Mouse (Mus musculus): ENCODE results near the gene Tnfrsf21.

DNA sequence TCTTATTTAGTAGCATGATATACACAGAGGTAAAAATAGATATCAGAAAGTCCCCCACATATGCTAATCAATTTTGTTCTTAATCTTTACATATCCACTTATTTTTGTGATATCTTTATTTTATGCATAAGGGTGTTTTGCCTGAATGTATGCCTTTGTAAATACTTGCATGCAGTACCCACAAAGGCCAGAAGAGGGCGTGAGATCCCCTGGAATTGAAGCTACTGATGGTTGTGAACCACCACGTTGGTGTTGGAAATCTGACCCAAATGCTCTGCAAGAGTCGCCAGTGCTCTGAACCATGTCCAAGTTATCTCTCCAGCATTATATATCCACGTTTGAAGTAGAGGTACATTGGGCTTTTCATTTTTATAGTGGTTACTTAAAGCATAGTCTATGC lies 28.7 kb upstream of the Tnfrsf21 start:
- TF ChIP-seq POLR2A (IDR thresholded peaks at IDR 0.05; ENCODE audit: insufficient read length, low read depth) (no peak), USF1 (IDR thresholded peaks at IDR 0.05; ENCODE audit: low read depth) (no peak), POLR2AphosphoS2 (IDR thresholded peaks at IDR 0.05; ENCODE audit: insufficient read length, low read depth) (no peak), MAX (IDR thresholded peaks at IDR 0.05; ENCODE audit: low read depth) (no peak), MYOG (IDR thresholded peaks at IDR 0.05; ENCODE audit: control insufficient read depth in 1 of 3, insufficient read depth in 1 of 3, insufficient read length in 2 of 3, low read depth in 2 of 3) (no peak), TCF12 (IDR thresholded peaks at IDR 0.05; ENCODE audit: insufficient read depth, poor library complexity, severe bottlenecking) (no peak), E2F4 (IDR thresholded peaks at IDR 0.05; ENCODE audit: insufficient read depth) (no peak), MYOD1 (IDR thresholded peaks at IDR 0.05; ENCODE audit: control insufficient read depth in 1 of 3, insufficient read length in 2 of 3, low read depth in 2 of 3) (no peak)

All from myocyte (in vitro differentiated cells).